Mouse (Mus musculus) testis, postnatal 10 days (tissue): ENCODE results near the gene Rbm17.
"Not testable (repeated sequence)": the region's sequence is repeated elsewhere in the genome, so short reads cannot be mapped to it uniquely, and the experiment has no call there.

ENCODE experiments used
- DNase-seq: peaks from one replicate; pipeline ENCODE4 v3.0.0; 2021; ENCODE audit warnings: low spot score

Gene Rbm17

GRCm38 (mm10) chr2:11544342-11544741, 59.6 kb downstream of the Rbm17 start:
- DNase-seq, result no peak

DNA sequence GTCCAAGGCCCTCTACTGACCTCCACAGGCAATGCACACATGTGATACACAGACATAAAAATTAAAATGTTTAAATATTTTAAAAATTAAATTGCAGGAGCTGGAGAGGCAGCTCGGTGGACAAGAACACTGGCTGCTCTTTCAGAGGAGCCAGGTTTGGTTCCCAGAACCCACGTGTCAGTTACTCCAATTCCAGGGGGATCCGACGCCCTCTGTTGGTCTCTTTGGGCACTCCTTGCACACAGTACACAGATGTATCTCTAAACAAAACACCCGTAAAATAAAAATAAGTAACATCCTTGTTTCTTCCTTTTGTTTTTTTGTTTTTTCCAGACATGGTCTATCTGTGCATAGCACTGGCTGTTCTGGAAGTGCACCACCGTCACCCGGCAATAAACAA, 60.8 kb downstream of the Rbm17 start:
- no peak for DNase-seq

GRCm38 (mm10) chr2:11542640-11543039, 61.3 kb downstream of the Rbm17 start:
- DNase-seq, result peak; percentile 88

DNA sequence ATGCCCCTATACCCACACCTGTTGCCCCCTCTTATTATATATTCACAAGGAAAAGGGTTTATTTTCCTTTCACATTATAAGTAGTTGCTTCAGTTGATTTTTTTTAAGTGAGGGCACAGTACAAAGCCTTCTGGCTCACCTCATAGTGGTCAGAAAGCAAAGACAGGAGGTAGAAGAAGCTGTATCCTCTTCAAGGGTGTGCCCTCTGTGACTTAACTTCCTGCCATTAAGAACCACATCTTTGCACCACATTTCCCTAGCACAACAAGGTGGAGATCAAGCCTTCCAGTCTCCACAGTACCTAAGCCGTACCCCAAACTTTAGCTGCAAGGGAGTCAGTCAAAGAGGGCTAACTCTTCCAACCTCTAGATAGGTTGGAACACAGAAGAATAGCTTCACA, 61.8 kb downstream of the Rbm17 start:
- DNase-seq, result no peak

DNA sequence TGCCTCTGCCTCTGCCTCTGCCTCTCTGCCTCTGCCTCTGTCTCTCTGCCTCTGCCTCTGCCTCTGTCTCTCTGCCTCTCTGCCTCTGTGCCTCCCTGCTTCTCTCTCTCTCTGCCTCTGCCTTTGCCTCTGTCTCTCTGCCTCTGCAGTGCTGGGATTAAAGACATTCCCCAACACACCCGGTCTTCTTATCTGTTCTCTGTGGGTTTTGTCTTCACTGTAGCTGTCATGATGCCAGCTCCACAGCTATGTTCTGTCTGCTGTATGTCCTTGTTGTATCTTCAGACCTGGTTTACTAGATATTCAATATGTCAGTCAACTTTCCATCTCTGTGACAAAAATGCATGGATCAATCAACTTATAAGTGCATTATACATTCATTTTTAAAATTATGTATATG, 62.4 kb downstream of the Rbm17 start:
- not testable (repeated sequence) for DNase-seq

DNA sequence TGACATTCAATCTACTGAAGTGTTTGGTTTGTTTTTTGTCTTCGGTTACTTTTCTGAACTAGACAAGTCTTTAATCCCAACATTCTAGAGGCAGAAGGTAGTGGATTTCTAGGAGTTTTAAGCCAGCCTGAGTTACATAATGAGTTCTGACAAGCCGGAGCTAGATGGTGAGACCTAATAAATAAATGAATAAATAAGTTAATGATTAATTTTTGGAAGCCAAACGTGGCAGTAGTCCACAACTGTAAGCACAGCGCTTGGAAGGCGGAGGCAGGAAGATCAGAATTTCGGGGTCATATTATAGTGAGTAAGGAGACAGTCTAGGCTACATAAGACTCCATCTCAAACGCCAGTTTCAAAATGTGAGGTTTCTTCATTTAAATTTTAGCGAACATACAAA, 68.0 kb downstream of the Rbm17 start:
- DNase-seq, result no peak
